Mouse (Mus musculus): ENCODE measurements around the gene Slc25a51.

Gene Slc25a51

GRCm38 (mm10) chr4:45426724-45427457, 18.3 kb upstream of the Slc25a51 start:
- intact Hi-C loops (cut with DNase I), result loop anchor here (10.0 kb wide), 1 partner anchor 428 kb away; no protein-coding TSS in a partner anchor

DNA sequence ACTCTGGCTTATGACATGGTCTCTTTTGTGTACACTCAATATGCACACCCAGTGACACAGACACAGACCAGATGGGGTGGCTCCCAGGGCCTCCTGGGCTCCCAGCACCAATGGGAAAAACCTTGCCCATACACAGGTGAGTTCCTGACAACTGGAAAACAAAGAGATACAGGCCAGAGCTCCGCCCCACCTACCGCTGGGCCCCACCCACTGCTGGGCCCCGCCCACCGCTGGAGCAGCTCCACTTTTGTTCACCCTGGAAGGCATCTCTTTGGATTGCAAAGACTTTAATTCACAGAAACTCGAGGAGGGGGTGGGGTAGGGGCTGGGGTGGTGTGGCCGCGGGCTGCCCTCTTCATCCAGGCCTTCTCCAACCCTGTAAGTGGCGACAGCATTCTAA, 14.8 kb upstream of the Slc25a51 start:
- intact Hi-C loops (cut with DNase I), result loop anchor here (5.0 to 10.0 kb wide), 3 partner anchors 49 to 431 kb away; no protein-coding TSS in a partner anchor

GRCm38 (mm10) chr4:45422640-45423039, 14.1 kb upstream of the Slc25a51 start:
- intact Hi-C loops (cut with DNase I), result loop anchor here (5.0 to 10.0 kb wide), 3 partner anchors 50 to 432 kb away; no protein-coding TSS in a partner anchor

DNA sequence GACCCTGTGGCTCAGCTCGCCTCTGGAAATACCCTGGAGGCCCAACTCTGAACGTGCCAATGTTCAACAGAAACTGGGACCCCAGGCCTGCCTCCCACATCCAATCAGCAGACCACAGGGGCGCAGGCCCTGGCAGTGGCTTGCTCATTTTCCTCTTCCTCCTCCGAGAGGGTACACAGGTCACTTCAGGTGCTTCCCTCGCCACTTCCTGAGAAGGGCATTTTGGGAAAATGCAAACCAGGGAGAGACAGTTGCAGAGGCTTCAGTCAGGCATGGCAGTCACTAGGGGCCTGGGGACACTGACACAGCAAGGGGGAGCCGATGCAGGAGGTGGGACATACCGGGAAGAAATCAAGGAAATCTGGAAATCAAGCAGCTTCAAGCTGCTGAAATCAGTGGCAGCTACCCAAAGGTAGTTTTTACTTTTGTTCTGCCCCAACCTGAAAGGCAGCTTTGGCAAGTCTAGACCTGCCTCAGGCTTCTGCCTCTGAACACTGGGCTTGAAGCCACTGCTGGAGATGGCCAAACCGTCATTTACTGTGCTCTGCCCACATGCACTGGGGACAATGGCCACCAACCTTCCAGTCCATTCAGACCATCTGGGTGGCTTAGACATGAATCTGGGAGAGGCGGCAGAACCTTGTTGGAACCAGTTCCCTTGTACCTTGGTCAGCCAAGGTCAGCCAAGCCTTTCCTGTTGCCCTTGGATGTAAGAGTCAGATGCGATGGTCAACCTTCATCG, 13.1 kb upstream of the Slc25a51 start:
- intact Hi-C loops (cut with DNase I), result loop anchor here (5.0 to 10.0 kb wide), 3 partner anchors 51 to 433 kb away; no protein-coding TSS in a partner anchor

DNA sequence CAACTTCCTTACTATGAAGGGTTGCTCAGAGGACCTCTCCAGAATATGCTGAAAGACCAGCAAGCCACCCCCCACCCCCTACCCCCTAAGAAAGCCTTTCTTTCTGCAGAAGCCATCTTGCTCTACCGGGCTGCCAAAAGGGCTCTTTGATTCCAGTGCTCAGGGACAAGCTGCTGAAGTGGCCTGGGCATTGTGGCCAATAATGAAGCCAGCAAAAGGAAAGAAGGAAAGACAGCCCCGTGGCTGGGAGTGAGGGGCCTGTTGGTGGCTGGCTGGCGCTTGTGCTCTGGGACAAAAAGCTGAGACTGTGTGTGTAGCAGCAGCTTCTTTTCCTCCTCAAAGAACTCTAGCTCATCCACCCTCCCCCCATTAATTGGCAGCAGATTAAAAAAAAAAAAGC, 12.2 kb upstream of the Slc25a51 start:
- intact Hi-C loops (cut with DNase I), result loop anchor here (5.0 to 10.0 kb wide), 3 partner anchors 52 to 434 kb away; no protein-coding TSS in a partner anchor

DNA sequence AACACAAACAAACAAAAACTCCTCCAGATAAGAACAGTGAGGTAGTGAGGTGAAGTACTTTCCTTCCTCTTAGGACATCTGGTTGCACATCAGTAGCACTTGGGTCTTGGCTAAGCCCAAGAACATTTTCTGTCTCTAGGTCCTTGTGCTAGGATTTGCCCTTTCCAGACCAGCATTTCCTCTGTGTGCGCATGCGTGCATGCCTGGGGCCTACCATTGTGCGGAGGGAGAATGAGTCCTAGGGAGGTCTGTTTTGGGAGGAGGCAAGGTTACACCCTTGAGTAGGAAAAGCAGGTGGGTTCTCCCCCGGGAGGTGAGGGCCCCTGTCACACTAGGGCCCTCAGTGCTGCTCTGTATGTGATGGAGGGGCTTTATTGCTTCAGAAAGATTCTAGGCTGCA, 10.5 kb upstream of the Slc25a51 start:
- intact Hi-C loops (cut with DNase I), result loop anchor here (5.0 kb wide), 2 partner anchors 193 to 353 kb away; no protein-coding TSS in a partner anchor

GRCm38 (mm10) chr4:45418229-45418950, 9.8 kb upstream of the Slc25a51 start:
- intact Hi-C loops (cut with DNase I), result loop anchor here (5.0 kb wide), 2 partner anchors 194 to 354 kb away; no protein-coding TSS in a partner anchor

GRCm38 (mm10) chr4:45416314-45416713, 7.7 kb upstream of the Slc25a51 start:
- intact Hi-C loops (cut with DNase I), result loop anchor here (5.0 kb wide), 2 partner anchors 196 to 356 kb away; no protein-coding TSS in a partner anchor

GRCm38 (mm10) chr4:45413674-45414338, 5.2 kb upstream of the Slc25a51 start:
- intact Hi-C loops (cut with DNase I), result no loop called here

DNA sequence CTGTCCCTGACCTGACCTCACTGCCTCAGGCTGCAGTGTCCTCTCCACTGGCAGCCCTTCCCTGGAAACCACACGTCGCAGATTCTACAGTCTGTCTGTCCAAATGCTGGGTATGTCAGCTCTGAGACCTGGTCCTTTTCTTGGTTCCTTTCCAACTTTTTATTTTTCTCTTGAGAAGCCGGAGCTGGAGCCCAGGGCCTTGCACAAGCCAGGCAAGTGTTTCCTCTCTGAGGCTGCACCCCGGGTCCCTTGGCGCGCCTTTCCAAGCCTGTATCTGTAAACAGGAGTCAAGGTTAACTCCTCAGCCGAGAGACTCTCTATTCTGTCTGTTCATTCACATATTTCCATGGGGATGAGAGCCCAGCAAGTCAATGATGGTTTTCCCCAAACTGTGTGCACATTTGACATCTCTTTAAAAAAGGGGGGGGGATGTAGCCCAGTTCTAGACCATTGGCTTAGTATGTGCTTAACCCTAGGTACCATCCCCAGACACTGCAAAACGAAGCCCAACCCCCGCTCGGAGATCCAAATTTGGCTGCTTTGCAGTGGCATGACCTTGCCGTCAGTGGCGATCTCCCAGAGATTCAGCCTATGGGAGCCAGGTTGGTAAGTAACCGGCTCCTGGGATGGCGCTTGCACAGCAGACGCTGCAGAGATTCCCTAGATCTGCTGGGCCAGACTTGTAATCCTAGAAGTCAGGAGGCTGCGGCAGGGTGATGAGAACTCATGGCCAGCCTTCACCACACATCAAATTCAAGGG, 4.0 kb upstream of the Slc25a51 start:
- intact Hi-C loops (cut with DNase I), result no loop called here

DNA sequence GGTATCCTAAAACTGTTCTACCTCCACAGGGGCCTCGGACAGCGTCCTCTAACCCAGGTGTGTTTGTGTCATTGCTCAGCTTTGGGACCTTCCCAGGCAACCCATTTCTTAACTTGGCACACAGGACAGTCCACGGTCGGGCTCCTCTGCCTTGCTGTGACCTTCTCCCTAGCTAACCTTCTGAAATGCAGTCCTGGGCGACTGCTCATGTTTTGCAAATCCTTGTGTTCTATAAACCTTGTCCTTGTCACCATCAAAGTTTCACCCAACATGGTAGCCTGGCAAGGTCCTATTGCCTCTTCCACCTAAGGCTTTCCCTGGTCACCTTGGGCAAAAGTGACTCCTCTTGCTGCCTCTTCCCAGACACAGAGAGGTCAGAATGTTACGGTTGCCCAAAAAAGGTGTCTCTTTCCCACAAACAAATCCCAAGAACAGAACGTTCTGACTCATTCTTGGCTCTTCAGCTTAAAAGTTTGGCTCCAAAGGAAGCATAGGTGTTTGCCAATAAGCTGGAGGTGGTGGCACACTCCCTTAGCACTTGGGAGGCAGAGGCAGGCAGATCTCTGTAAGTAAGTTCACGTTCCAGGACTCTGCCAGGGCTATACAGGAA, 2.7 kb upstream of the Slc25a51 start:
- intact Hi-C loops (cut with DNase I), result no loop called here

DNA sequence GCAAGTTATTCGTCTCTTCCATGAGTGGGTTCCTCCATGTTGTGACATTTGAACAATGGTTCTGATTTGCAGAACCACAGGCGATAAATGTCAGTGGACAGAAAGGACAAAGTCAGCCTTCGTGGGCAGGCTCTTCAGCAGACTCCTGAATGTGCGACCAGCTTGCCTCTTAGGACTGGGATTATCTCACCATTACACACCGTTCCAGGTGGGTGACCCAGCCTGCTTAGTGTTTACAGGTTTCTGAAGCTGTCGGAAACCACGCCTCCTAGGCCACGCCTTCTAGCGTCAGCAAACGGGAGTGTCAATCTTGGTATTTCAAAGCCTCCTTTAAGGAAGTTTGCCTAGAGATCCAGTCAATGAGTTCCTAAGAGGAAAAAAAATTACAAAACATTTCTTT, 704 bp upstream of the Slc25a51 start:
- intact Hi-C loops (cut with DNase I), result no loop called here

GRCm38 (mm10) chr4:45407703-45408334, 747 bp downstream of the Slc25a51 start:
- intact Hi-C loops (cut with DNase I), result no loop called here

DNA sequence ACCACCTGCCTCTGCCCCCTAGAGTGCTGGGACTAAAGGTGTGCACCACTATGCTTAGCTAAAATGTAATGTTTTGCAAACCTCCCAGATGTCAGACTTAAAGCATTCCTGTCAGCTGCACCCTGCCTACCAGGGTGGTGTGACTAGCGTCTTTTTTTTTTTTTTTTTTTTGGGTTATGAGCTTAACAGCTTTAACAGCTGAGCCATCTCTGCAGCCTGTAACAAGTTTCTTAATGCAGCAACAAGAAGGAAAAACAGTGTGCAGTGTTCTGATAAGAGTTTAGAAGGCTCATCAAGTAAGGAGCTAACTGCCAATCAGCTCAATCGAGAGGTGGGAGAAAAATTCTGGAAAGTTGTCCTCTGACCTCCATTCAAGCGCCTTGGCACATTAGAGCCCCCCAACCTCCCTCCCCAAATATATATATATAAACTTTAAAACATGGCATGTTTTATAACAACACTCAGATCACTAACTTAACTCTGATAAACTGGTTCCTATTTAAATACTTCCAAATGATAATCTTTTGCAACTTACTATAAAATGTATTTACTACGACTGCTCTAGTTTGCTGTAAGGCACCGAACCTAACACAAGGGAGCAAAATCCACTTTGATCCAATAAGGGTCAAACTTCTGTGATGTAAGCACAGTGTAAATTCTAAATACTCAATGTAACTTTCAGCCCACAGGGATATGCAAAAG, 1.4 kb downstream of the Slc25a51 start:
- intact Hi-C loops (cut with DNase I), result no loop called here

DNA sequence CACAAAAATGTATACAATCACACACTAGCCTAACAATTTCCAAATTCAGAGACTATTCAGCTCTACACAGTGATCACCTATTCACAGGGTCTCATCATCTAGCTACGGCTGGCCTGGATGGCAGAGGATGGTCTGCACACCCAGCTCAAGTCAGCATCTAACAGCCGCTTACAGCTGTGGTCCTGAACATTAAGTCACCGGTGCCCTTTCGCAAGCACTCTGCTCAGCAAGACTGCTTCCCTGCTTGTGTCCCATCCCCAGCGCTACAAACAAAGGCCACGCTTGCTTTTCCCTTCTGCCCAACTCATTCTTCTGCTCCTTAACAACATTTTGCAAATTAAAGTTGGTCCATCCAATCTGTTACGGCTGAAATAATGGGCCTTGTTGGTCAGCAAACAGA, 2.2 kb downstream of the Slc25a51 start:
- intact Hi-C loops (cut with DNase I), result no loop called here

GRCm38 (mm10) chr4:45405315-45405714, 3.3 kb downstream of the Slc25a51 start:
- intact Hi-C loops (cut with DNase I), result no loop called here

- intact Hi-C loops (cut with DNase I), result loop anchor here (5.0 kb wide), 1 partner anchor 57 kb away; no protein-coding TSS in a partner anchor
Measured at GRCm38 (mm10) chr4:45404086-45404485, 4.5 kb downstream of the Slc25a51 start.

- intact Hi-C loops (cut with DNase I), result loop anchor here (5.0 kb wide), 1 partner anchor 56 kb away; no protein-coding TSS in a partner anchor
Measured at GRCm38 (mm10) chr4:45403499-45403878, 5.1 kb downstream of the Slc25a51 start.
